Mouse (Mus musculus) layer of hippocampus, adult 6 months (tissue): Measurements from ENCODE around the gene Cnot9. TPM values are rescaled to one million over a fixed set of nuclear protein-coding genes. Genes with fewer than 3 reads are reported as not detected.

Source experiments
- long read RNA-seq, 2 experiments: library from polyadenylated mRNA; unstranded; transcript quantifications; one replicate each; pipeline ENCODE4 v2.0.0; 2019 to 2020
- polyA plus RNA-seq: library from polyadenylated mRNA; unstranded; fragments of <200 nt; fragmentation: Nextera tagmentation; gene quantifications from 2 replicates; pipeline ENCODE4 v1.2.3, GENCODE M21; 2021

Gene Cnot9
- polyA plus RNA-seq = 19.1 and 19.8 TPM in 2 replicates
- long read RNA-seq, experiment 1, transcript Cnot9-201 (8 exons, 3,268 nt) = major isoform, 15 of 21 reads
- long read RNA-seq, experiment 1, partial matches to known transcripts = 0 of 21 reads
- long read RNA-seq, experiment 1, other reads (novel, unspliced or antisense) = 6 of 21 reads
- long read RNA-seq, experiment 2, transcript Cnot9-201 (8 exons, 3,268 nt) = major isoform, 80 of 95 reads
- long read RNA-seq, experiment 2, partial matches to known transcripts = 4 of 95 reads
- long read RNA-seq, experiment 2, other reads (novel, unspliced or antisense) = 11 of 95 reads

GRCm38 (mm10) chr1:74505721-74506464 lies at the start of gene Cnot9:
Gene Cnot9, plus strand, starts transcription at chr1:74506058.

GRCm38 (mm10) chr1:74542451-74542961 lies 36.6 kb downstream of the Cnot9 start, which contains the start of gene Plcd4:
Gene Plcd4, plus strand, starts transcription at chr1:74542888.

GRCm38 (mm10) chr1:74544184-74544583 lies 38.3 kb downstream of the Cnot9 start, which contains the start of gene Usp37:
Gene Usp37, minus strand, starts transcription at chr1:74544284.

Other genes with a start within 250 kb of the Cnot9 start
- not detected in 2 replicates for gene Gpbar1, start 227.5 kb upstream of the Cnot9 start, polyA plus RNA-seq
- 273 and 283 TPM in 2 replicates for gene Aamp, start 221.3 kb upstream of the Cnot9 start, polyA plus RNA-seq
- 237 and 250 TPM in 2 replicates for gene Pnkd, start 221.1 kb upstream of the Cnot9 start, polyA plus RNA-seq
- gene Tmbim1, start 200.4 kb upstream of the Cnot9 start, polyA plus RNA-seq = 26.0 and 33.6 TPM in 2 replicates
- gene Catip, start 143.9 kb upstream of the Cnot9 start, polyA plus RNA-seq = 1.3 and 2.3 TPM in 2 replicates
- gene Slc11a1, start 130.9 kb upstream of the Cnot9 start, polyA plus RNA-seq = 1.3 and 3.5 TPM in 2 replicates
- gene Ctdsp1, start 114.5 kb upstream of the Cnot9 start, polyA plus RNA-seq = 4.4 and 5.3 TPM in 2 replicates
- gene Vil1, start 96.7 kb upstream of the Cnot9 start, polyA plus RNA-seq = 0.38 and 0.40 TPM in 2 replicates
- gene Plcd4, start 36.8 kb downstream of the Cnot9 start, polyA plus RNA-seq = 19.1 and 19.4 TPM in 2 replicates
- 12.2 and 20.4 TPM in 2 replicates for gene Usp37, start 38.2 kb downstream of the Cnot9 start, polyA plus RNA-seq
- gene Zfp142, start 82.2 kb downstream of the Cnot9 start, polyA plus RNA-seq = 8.6 and 9.7 TPM in 2 replicates
- 21.9 and 22.1 TPM in 2 replicates for gene Bcs1l, start 82.2 kb downstream of the Cnot9 start, polyA plus RNA-seq
- gene Rnf25, start 95.3 kb downstream of the Cnot9 start, polyA plus RNA-seq = 17.9 and 19.7 TPM in 2 replicates
- gene Stk36, start 95.4 kb downstream of the Cnot9 start, polyA plus RNA-seq = 0.70 and 0.83 TPM in 2 replicates
- gene Ttll4, start 155.7 kb downstream of the Cnot9 start, polyA plus RNA-seq = 2.1 and 2.3 TPM in 2 replicates
- 3.0 and 3.5 TPM in 2 replicates for gene Cyp27a1, start 207.5 kb downstream of the Cnot9 start, polyA plus RNA-seq
- not detected in 2 replicates for gene Prkag3, start 243.2 kb downstream of the Cnot9 start, polyA plus RNA-seq